Mouse (Mus musculus) brain, adult 2 months (tissue): Measurements from ENCODE around the gene Bmf.

Experiments used
- DNase-seq: peaks from one replicate; pipeline ENCODE4 v3.0.0; 2011; ENCODE audit warnings: low read depth, low spot score

The Bmf gene

GRCm38 (mm10) chr2:118512418-118513377, 36.8 kb downstream of the Bmf start:
- no peak for DNase-seq

GRCm38 (mm10) chr2:118511779-118512417, 37.6 kb downstream of the Bmf start:
- no peak for DNase-seq

GRCm38 (mm10) chr2:118510447-118511310, 38.8 kb downstream of the Bmf start:
- peak; percentile 94 for DNase-seq

GRCm38 (mm10) chr2:118509688-118510446, 39.6 kb downstream of the Bmf start:
- DNase-seq = no peak

GRCm38 (mm10) chr2:118507126-118507525, 42.4 kb downstream of the Bmf start:
- peak; percentile 20 for DNase-seq

DNA sequence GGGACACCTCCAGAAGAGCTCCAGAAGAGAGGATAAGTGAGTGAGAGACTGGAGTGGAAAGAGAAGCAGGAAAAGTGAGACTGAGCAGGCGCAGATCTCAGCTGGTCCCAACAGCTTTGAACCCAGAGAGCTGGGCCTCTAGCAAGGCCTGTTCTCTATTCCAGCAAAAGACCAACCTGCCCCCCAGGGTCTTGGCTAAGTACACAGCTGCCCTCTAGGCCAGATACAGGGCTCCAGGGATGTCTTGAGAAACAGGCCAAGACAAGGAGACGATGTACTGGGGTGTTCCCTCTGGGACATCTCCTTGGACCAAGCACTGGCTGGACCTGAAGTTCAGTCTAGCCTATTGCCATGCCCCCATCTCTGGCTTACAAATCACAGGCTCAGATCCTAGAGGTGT, 49.3 kb downstream of the Bmf start:
- DNase-seq = no peak

DNA sequence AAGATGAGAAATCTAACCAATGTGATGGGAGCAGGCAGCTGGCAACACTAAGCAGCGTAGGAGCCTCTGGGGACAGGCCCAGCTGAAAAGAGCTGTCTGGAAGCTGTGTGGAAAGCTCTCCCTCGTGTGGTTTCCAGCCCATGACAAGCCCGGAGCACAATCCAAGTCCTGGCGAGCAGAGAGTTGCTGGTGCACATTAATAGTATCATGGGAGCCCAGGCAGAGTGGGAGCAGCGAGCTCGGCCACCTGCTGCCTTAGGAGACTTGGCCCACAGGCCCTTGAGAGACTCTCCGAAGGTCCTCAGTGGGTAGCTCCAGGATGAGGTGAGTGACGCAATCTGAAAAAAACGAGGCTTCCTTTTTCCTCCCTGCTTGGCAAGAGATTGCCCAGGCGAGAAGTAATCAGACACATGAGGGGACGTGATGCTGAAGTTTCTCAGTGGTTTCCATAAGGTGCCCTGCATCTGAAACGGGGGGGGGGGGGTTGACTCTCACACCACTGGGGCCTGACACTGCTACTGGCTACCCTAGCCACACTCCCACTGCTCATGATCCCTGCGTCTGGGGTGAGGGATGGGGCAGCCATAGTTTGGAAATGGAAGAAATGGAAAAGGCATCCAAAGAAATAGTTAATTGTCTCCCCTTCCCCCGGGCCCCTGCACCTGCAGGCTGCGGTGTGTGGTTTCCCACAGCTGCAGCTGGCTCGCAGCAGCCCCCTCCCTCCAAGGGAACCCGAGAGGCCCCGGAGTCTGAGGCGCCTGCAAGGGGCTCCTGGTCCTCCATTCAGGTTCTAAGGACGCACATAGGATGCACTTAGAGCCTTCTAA, 50.1 kb downstream of the Bmf start:
- DNase-seq = peak; percentile 60

- DNase-seq = no peak
These were observed 51.0 kb downstream of the Bmf start for GRCm38 (mm10) chr2:118498476-118498875.

DNA sequence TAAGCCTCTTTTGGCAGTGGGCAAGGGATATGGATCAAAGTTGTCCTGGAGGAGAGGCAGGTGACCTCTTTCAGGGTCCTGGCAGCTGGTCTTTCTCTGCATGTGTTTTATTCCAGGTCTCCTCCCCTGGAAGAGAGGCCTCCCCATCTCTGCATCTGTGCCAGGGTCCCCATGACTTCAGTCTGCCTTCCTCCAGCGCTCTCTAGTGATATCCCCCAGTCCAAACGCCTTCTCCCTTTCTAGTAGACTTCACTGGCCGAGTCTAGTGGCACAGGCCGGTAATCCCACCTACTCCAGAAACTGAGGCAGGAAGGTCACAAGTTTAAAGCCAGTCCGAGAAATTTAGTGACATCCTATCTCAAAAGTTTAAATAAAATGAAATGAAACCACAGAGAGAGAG, 51.6 kb downstream of the Bmf start:
- no peak for DNase-seq

DNA sequence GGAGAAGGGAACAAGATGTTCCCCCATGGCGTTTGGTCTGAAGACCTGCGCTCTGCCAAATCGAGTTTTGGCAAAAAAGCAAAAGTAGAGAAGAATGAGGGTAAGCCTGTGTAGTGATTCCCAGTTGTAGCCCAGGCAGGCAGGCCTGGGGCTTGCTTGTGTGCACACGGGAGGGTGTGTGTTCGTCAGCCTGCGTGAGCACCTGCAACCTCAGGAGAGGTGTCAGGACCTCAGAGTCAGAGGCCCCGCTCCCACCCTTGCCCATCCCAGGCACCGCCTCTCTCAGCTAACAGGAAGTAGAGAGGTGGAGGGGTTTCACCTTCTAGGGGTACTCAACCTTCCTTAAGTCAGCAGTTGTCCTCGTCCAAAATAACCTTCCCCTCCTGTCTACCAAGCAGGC, 54.5 kb downstream of the Bmf start:
- DNase-seq = no peak

- no peak for DNase-seq
These were observed 57.6 kb downstream of the Bmf start for GRCm38 (mm10) chr2:118491741-118492395.

- DNase-seq = peak; percentile 31
These were observed 58.2 kb downstream of the Bmf start for GRCm38 (mm10) chr2:118491281-118491731.

DNA sequence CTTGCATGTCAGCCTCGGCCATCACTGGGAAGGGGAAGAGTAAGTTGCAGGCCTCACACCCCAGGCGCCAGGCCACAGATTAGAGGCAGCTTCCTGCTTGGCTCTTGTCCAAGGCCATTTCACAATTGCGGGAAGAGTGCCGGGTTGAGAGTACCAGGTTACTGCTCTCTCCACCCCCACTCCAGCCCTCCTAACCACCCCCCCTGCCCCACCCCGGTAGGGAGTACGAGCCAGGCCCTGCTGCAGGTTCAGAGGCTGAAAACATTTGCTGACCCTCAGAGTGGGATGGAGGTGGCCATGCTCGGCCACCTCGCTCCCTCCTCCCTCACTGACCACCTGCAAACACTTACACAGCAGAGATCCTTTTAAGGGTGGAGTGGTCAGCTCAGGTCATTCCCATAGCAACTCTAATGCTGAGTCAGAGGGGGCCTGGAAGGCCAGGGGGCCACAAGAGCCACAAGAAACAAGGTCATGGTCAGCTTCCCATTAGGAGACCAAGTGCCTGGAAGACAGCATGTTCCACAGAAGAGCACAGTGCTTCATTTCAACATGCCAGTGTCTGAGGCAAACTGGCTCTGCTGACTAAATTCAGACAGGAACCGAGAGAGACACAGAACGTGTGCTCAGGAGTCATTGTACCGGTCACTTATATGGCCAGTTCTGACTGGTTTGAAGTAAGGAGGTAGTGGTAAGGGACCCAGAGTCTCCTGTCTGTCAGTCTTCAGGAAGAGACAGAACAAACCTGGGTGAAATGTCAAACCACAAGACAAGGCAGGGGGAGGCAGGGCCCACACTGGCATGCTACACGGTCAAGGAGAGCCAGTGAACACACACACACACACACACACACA, 59.0 kb downstream of the Bmf start:
- DNase-seq = peak; percentile 40

- peak; percentile 31 for DNase-seq
These were observed 61.7 kb downstream of the Bmf start for GRCm38 (mm10) chr2:118487806-118488205.

DNA sequence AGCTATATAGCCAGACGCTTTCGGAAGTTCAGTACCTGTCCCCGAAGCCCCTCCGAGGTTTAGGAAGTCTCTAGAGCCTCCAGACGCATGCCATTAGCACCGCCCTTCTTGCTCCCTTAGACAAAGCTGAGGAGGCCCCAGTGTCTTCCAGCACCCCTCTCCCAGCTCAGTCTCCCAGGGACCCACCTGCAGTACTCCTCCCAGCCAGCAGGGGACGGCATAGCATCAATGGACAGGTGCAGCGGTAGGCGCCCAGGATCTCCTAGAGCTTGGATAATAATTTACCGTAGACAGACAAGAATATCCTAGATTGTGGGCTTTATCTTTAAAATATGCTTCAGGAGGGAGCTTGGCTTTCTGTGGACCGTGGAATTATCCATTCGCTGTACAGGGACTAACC, 62.6 kb downstream of the Bmf start:
- DNase-seq = peak; percentile 63

- DNase-seq = no peak
These were observed 64.1 kb downstream of the Bmf start for GRCm38 (mm10) chr2:118485415-118485814.

DNA sequence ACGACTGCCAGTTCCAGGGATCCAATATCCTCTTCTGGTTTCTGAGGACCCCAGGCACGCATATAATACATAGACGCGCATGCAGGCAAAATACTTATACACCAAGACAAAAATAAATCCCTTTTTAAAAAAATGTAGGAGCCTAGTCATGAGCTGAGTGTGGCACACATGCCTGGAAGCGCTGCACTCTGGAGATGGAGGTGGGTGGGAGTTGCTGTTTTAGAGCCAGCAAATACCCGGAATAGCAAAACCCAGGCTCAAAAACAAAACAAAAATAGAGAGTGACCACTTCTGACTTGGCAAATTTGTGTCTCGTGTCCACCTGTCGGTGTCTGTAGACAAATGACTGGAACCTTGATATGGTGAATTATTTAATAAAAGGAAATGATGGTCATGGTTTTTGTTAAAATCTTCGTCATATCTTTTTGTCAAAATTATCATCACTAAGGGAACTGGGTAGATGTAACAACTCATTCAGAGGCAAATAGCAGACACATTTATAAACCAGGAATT, 65.0 kb downstream of the Bmf start:
- DNase-seq = peak; percentile 59

DNA sequence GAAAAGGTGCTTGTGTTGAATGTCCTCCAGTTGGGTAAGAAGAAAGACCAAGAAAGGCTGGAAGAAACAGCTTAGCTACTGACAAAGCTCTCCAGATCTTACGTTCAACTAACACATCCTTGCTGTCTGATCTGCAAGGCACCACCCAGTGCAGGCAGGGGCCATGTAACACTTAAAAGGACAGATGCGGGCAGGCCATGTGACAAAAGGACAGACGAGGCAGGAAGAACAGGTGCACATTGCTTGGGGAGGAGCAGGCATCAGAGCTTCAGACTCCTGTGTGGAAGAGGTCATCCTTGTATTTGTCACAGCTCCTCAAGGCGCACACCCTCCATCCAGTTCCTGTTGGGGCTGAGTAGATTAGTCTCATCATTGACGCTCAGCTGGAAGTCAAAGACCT, 66.5 kb downstream of the Bmf start:
- DNase-seq = no peak

- no peak for DNase-seq
These were observed 68.6 kb downstream of the Bmf start for GRCm38 (mm10) chr2:118480886-118481285.
